Mouse (Mus musculus): Measurements from ENCODE around the gene 1110017D15Rik.

Gene 1110017D15Rik

GRCm38 (mm10) chr4:41517233-41517632 is at the start of gene 1110017D15Rik:
Gene 1110017D15Rik, minus strand, starts transcription at chr4:41517333.
- no peak for DNase-seq (ENCODE audit: low spot score in 2 of 2)

GRCm38 (mm10) chr4:41566123-41566522 is 49.0 kb upstream of the 1110017D15Rik start:
- DNase-seq (ENCODE audit: low spot score in 2 of 2): peak; percentile 50 to 62

- DNase-seq (ENCODE audit: low spot score in 2 of 2): no peak
Observed at GRCm38 (mm10) chr4:41563297-41563696, 46.2 kb upstream of the 1110017D15Rik start.

GRCm38 (mm10) chr4:41557092-41557491 is 40.0 kb upstream of the 1110017D15Rik start:
- DNase-seq (ENCODE audit: low spot score in 2 of 2): no peak

- no peak for DNase-seq (ENCODE audit: low spot score in 2 of 2)
Observed at GRCm38 (mm10) chr4:41556311-41556953, 39.3 kb upstream of the 1110017D15Rik start.

- peak in 1 of 2 experiments; percentile 34 for DNase-seq (ENCODE audit: low spot score in 2 of 2)
Observed at GRCm38 (mm10) chr4:41554994-41555663, 38.0 kb upstream of the 1110017D15Rik start.

GRCm38 (mm10) chr4:41553116-41553515 is 36.0 kb upstream of the 1110017D15Rik start:
- DNase-seq (ENCODE audit: low spot score in 2 of 2): no peak

- DNase-seq (ENCODE audit: low spot score in 2 of 2): peak in 1 of 2 experiments; percentile 83
Observed at GRCm38 (mm10) chr4:41552529-41552928, 35.4 kb upstream of the 1110017D15Rik start.

GRCm38 (mm10) chr4:41547086-41547485 is 30.0 kb upstream of the 1110017D15Rik start:
- DNase-seq (ENCODE audit: low spot score in 2 of 2): no peak

- DNase-seq (ENCODE audit: low spot score in 2 of 2): no peak
Observed at GRCm38 (mm10) chr4:41545985-41546384, 28.9 kb upstream of the 1110017D15Rik start.

- DNase-seq (ENCODE audit: low spot score in 2 of 2): no peak
Observed at GRCm38 (mm10) chr4:41542136-41542535, 25.0 kb upstream of the 1110017D15Rik start.

- no peak for DNase-seq (ENCODE audit: low spot score in 2 of 2)
Observed at GRCm38 (mm10) chr4:41534866-41535265, 17.7 kb upstream of the 1110017D15Rik start.

- DNase-seq (ENCODE audit: low spot score in 2 of 2): no peak
Observed at GRCm38 (mm10) chr4:41532420-41532819, 15.3 kb upstream of the 1110017D15Rik start.

- DNase-seq (ENCODE audit: low spot score in 2 of 2): no peak
Observed at GRCm38 (mm10) chr4:41527996-41528395, 10.9 kb upstream of the 1110017D15Rik start.

GRCm38 (mm10) chr4:41527076-41527475 is 9.9 kb upstream of the 1110017D15Rik start:
- DNase-seq (ENCODE audit: low spot score in 2 of 2): no peak

- DNase-seq (ENCODE audit: low spot score in 2 of 2): no peak
Observed at GRCm38 (mm10) chr4:41526553-41526952, 9.4 kb upstream of the 1110017D15Rik start.

GRCm38 (mm10) chr4:41524829-41525228 is 7.7 kb upstream of the 1110017D15Rik start:
- no peak for DNase-seq (ENCODE audit: low spot score in 2 of 2)

- DNase-seq (ENCODE audit: low spot score in 2 of 2): no peak
Observed at GRCm38 (mm10) chr4:41523839-41524238, 6.7 kb upstream of the 1110017D15Rik start.

- DNase-seq (ENCODE audit: low spot score in 2 of 2): peak; percentile 53 to 81
Observed at GRCm38 (mm10) chr4:41522788-41523187, 5.7 kb upstream of the 1110017D15Rik start.

GRCm38 (mm10) chr4:41522136-41522535 is 5.0 kb upstream of the 1110017D15Rik start:
- DNase-seq (ENCODE audit: low spot score in 2 of 2): no peak

- no peak for DNase-seq (ENCODE audit: low spot score in 2 of 2)
Observed at GRCm38 (mm10) chr4:41520641-41521040, 3.5 kb upstream of the 1110017D15Rik start.

GRCm38 (mm10) chr4:41519195-41519594 is 2.1 kb upstream of the 1110017D15Rik start:
- DNase-seq (ENCODE audit: low spot score in 2 of 2): no peak

- DNase-seq (ENCODE audit: low spot score in 2 of 2): no peak
Observed at GRCm38 (mm10) chr4:41518349-41518748, 1.2 kb upstream of the 1110017D15Rik start.

All from left cerebral cortex, adult 9 months (tissue).